Mouse (Mus musculus) limb, embryonic 14.5 days (tissue): ENCODE results near the gene Alg12. TPM values are rescaled to one million over a fixed set of nuclear protein-coding genes. Genes with fewer than 3 reads are reported as not detected.
A peak's percentile ranks its signal among the peaks of the same experiment; 100 is the strongest.

ENCODE experiments used
- ATAC-seq: fragments of 200-750 bp; cut with Nextera tagmentation; 2 replicates; pipeline ENCODE4 v1.8.0; 2017; ENCODE audit warnings: low read depth, moderate number of reproducible peaks, moderate TSS enrichment; ENCODE audit not compliant: low FRiP score
- DNase-seq: peaks from one replicate; pipeline ENCODE4 v3.0.0-alpha.2; 2015; ENCODE audit warnings: low spot score
- H3K27ac ChIP-seq: fragments of 300-500 bp; sonication (generic); replicated peaks from 2 replicates; pipeline ENCODE4 v1.5.1; 2014; ENCODE audit warnings: low read depth, mild to moderate bottlenecking, low read length, moderate library complexity, mixed read lengths
- H3K27me3 ChIP-seq: fragments of 300-500 bp; sonication (generic); 2 replicates; pipeline ENCODE4 v1.6.1; 2014; ENCODE audit warnings: low read length, mixed read lengths; ENCODE audit not compliant: control insufficient read depth, insufficient read depth
- H3K36me3 ChIP-seq: fragments of 300-500 bp; sonication (generic); 2 replicates; pipeline ENCODE4 v1.6.1; 2014; ENCODE audit warnings: mild to moderate bottlenecking, low read length, moderate library complexity, mixed read lengths; ENCODE audit not compliant: control insufficient read depth, insufficient read depth
- H3K4me1 ChIP-seq: fragments of 300-500 bp; sonication (generic); 2 replicates; pipeline ENCODE4 v1.6.1; 2014; ENCODE audit warnings: antibody characterized with exemption, low read length, mixed read lengths; ENCODE audit not compliant: control insufficient read depth, insufficient read depth
- H3K4me2 ChIP-seq: fragments of 300-500 bp; sonication (generic); replicated peaks from 2 replicates; pipeline ENCODE4 v1.6.1; 2014; ENCODE audit warnings: low read depth, mild to moderate bottlenecking, low read length, moderate library complexity; ENCODE audit not compliant: severe bottlenecking
- H3K4me3 ChIP-seq: fragments of 300-500 bp; sonication (generic); replicated peaks from 2 replicates; pipeline ENCODE4 v1.5.1; 2014; ENCODE audit warnings: low read length
- H3K9ac ChIP-seq: fragments of 300-500 bp; sonication (generic); 2 replicates; pipeline ENCODE4 v1.6.1; 2014; ENCODE audit warnings: mild to moderate bottlenecking, low read depth, low read length, moderate library complexity; ENCODE audit not compliant: severe bottlenecking
- H3K9me3 ChIP-seq: fragments of 300-500 bp; sonication (generic); 2 replicates; pipeline ENCODE4 v1.6.1; 2016; ENCODE audit warnings: low read length; ENCODE audit not compliant: control insufficient read depth
- POLR2A ChIP-seq: fragments of 200-500 bp; IDR thresholded peaks from 2 replicates; pipeline ENCODE4 v1.8.0; 2012; ENCODE audit warnings: inconsistent platforms, mild to moderate bottlenecking, moderate library complexity, borderline replicate concordance; ENCODE audit not compliant: insufficient read depth, insufficient read length; ENCODE audit errors: extremely low read depth
- WGBS: fragments of 180-500 bp; shearing (Covaris S2); extraction: QIAGEN DNeasy Blood & Tissue Kit; methylation state at CpG from one replicate; pipeline ENCODE4 v1.1.7; 2014; 5-methylcytosine and 5-hydroxymethylcytosine counted together
- polyA plus RNA-seq, 2 experiments: library from polyadenylated mRNA; depleted of rRNA in 1 of 2; stranded (reverse) in 1 of 2; unstranded in 1 of 2; fragments of >200 nt; fragmentation: Nextera tagmentation in 1 of 2; extraction: Ambion mirVana in 1 of 2; gene quantifications; 2 replicates each; pipeline versions ENCODE4 v1.2.1 to v1.2.3; 2012 to 2014

The Alg12 gene
- polyA plus RNA-seq, 2 experiments = 12.1 to 17.9 TPM

- no peaks in the 10 kb centered on the region for H3K36me3 ChIP-seq
- no peaks in the 10 kb centered on the region for H3K27me3 ChIP-seq
- peak; percentile 48 for ATAC-seq
- H3K9ac ChIP-seq = no peak overlapping the region
- no peak overlapping the region for H3K4me2 ChIP-seq
- no peak overlapping the region for H3K4me3 ChIP-seq
- H3K4me1 ChIP-seq = peaks cover 17% of the 10 kb centered on the region
- peak overlapping the region; percentile 26; the same call in 1 of the 2 replicates for H3K27ac ChIP-seq
- 53% methylated on average over 5 of the region's 6 CpGs for WGBS
- DNase-seq = no peak
- no peaks in the 10 kb centered on the region for H3K9me3 ChIP-seq
- no peak for TF ChIP-seq POLR2A
These were observed 35.2 kb upstream of the Alg12 start for GRCm38 (mm10) chr15:88854119-88854968.

DNA sequence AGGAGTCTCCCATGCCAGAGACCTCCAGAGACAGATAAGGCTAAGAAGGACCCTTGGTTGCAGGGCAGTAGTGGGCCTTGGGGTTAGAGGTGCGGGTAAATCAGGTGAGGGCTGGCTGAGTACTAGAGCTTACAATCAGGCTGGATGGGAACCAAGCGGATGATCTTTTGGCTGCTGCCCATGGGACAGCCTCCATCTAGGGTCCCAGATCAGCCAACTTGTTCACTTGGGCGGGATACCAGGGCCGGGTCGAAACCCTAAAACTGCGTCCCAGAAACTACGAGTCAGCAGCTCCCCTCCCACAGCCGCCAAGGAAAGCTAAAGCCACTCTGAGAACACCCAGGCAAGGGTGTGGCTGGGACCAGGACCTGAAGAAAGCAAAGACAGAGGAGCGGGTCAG is 34.0 kb upstream of the Alg12 start:
- Histone ChIP-seq H3K9ac (no peak overlapping the region), H3K27ac (no peak overlapping the region), H3K36me3 (no peaks in the 10 kb centered on the region), H3K27me3 (no peaks in the 10 kb centered on the region), H3K4me3 (no peak overlapping the region), H3K9me3 (no peaks in the 10 kb centered on the region), H3K4me2 (no peak overlapping the region), H3K4me1 (peaks cover 17% of the 10 kb centered on the region)
- DNase-seq (no peak), ATAC-seq (no peak)
- 88% methylated on average over 9 of the region's 9 CpGs for WGBS
- TF ChIP-seq POLR2A = no peak

DNA sequence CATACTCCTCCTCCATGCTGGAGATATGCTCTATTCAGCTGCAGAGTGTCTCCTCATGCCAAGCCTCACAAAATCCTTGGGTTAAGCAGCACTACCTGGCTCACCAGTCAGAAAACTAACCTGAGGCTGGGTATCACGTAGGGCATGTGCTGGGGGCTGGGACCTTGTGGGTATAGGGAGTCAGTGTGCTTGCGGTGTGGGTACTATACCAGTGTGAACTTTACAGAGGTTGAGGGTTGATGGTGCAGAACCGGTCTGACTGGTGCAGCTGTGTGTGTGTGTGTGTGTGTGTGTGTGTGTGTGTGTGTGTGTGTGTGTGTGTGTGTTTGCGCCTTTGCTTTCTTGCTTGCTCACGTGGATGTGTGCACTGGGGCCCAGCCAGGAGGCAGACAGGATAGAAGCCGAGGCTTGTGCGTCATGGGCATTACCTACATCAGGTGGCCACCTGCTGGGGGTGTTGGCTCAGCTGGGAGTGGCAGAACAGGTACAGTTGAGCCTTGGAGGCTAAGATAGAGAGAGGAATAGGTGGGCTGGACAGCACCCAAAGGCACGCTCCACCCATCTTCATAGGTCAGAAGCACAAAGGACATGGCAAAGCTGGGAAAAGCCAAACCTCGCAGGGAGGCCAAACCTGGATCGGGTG is 32.5 kb upstream of the Alg12 start:
- no peak overlapping the region for H3K4me2 ChIP-seq

DNA sequence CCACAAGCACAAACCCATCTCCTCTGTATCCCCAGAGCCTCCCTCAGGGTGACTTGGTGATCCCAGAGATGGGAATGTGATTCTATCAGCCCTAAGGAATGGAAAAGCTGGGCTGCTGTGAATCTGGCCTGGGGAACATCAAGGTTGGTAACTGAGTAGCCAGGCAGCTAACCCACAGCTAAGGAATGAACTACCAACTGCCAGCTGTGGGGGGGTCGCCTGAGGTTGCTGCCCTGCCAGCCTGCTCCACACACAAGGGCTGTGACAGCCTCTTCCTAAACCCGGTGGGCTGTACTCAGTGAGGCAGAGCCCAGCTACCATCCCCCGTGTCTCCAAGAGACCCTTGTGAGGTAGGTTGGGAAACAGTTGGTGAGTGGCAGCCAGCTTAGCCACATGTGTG is 32.0 kb upstream of the Alg12 start:
- no peak overlapping the region for H3K27ac ChIP-seq
- no peak overlapping the region for H3K9ac ChIP-seq
- H3K36me3 ChIP-seq = no peaks in the 10 kb centered on the region
- 43% methylated on average over 3 of the region's 3 CpGs for WGBS
- no peak for TF ChIP-seq POLR2A
- DNase-seq (no peak), ATAC-seq (no peak)
- H3K4me3 ChIP-seq = no peak overlapping the region
- no peaks in the 10 kb centered on the region for H3K27me3 ChIP-seq
- H3K9me3 ChIP-seq = no peaks in the 10 kb centered on the region
- peaks cover 17% of the 10 kb centered on the region for H3K4me1 ChIP-seq
- H3K4me2 ChIP-seq = no peak overlapping the region

More for the DNA sequence above, 32.5 kb upstream of the Alg12 start:
- TF ChIP-seq POLR2A = no peak
- Histone ChIP-seq H3K9me3 (no peaks in the 10 kb centered on the region), H3K9ac (no peak overlapping the region), H3K27me3 (no peaks in the 10 kb centered on the region), H3K4me3 (no peak overlapping the region), H3K27ac (no peak overlapping the region), H3K4me1 (peaks cover 17% of the 10 kb centered on the region), H3K36me3 (no peaks in the 10 kb centered on the region)
- DNase-seq = no peak
- ATAC-seq = no peak
- WGBS = 66% methylated on average over 9 of the region's 10 CpGs

DNA sequence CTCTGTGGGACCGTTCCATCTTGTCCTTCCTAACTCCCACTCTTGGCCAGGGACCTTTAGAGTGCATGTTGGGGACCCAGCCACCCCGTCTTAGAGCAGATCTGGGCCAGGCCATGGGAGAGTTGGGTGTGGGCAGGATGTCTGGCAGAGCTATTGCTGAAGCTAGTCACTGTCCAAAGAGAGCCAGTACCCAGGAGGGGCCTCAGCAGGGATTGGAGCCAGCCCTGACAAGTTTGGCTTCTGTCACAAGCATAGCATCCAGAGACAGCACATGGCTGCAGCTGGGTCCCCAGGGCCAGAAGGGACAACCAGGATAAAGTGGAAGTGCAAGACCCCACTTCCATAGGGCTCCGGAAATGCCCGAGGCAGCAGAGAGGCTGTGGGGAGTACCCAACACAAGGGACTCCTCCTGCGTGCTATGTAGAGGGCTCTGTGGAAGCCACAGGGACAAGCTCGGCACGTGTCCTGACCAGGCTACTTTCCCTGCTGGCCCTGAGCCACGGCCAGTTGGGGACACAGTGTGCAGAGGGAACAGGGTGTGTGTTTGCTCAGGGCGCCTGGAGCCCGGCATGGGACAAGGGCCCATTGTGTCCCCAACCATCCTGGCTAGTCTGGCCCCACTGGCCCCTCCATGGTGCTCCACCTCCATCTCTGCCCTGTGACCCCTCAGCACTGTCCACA is 31.2 kb upstream of the Alg12 start:
- no peak for DNase-seq
- TF ChIP-seq POLR2A = no peak
- no peaks in the 10 kb centered on the region for H3K36me3 ChIP-seq
- H3K9me3 ChIP-seq = no peaks in the 10 kb centered on the region
- H3K27ac ChIP-seq = no peak overlapping the region
- H3K4me2 ChIP-seq = no peak overlapping the region
- H3K4me3 ChIP-seq = no peak overlapping the region
- WGBS = 56% methylated on average over 10 of the region's 10 CpGs
- H3K27me3 ChIP-seq = no peaks in the 10 kb centered on the region
- H3K9ac ChIP-seq = 0 out of 2 replicates have a peak overlapping the region, but pooled peaks have one; percentile 16
- no peak for ATAC-seq
- H3K4me1 ChIP-seq = peaks cover 10% of the 10 kb centered on the region
